Mouse (Mus musculus): Measurements from ENCODE around the gene Tgfbr3. TPM values are rescaled to one million over a fixed set of nuclear protein-coding genes. Genes with fewer than 3 reads are reported as not detected.

Gene Tgfbr3
- polyA plus RNA-seq, 1 experiment: 27.7 TPM

- DNase-seq: no peak
- no peak overlapping the region for H3K4me3 ChIP-seq (ENCODE audit: insufficient read depth, low read depth, low read length)
- no peak for TF ChIP-seq CTCF (conservative IDR thresholded peaks at IDR 0.05; ENCODE audit: insufficient read depth, insufficient read length, low read depth, low read length)
- no peak for TF ChIP-seq POLR2A (IDR thresholded peaks at IDR 0.05; ENCODE audit: low read depth, low read length)
- no peaks in the 10 kb centered on the region for H3K27me3 ChIP-seq (replicated peaks; ENCODE audit: control insufficient read depth, insufficient read depth, low read length)
- H3K27ac ChIP-seq (ENCODE audit: insufficient read depth, low read depth, low read length): no peak overlapping the region
- peaks cover 3% of the 10 kb centered on the region; the same call in 1 of the 2 replicates for H3K4me1 ChIP-seq (ENCODE audit: control insufficient read depth, insufficient read depth, low read length)
- 80% methylated on average over 11 of the region's 11 CpGs for WGBS
- no peaks in the 10 kb centered on the region for H3K36me3 ChIP-seq (ENCODE audit: control insufficient read depth, insufficient read depth, low read length)
Measured at GRCm38 (mm10) chr5:107298854-107299253, 9.4 kb upstream of the Tgfbr3 start.

- Histone ChIP-seq H3K4me1 (ENCODE audit: control insufficient read depth, insufficient read depth, low read length) (peaks cover 3% of the 10 kb centered on the region; the same call in 1 of the 2 replicates), H3K27me3 (replicated peaks; ENCODE audit: control insufficient read depth, insufficient read depth, low read length) (no peaks in the 10 kb centered on the region), H3K4me3 (ENCODE audit: insufficient read depth, low read depth, low read length) (no peak overlapping the region; the same call in 1 of the 2 replicates), H3K36me3 (ENCODE audit: control insufficient read depth, insufficient read depth, low read length) (no peaks in the 10 kb centered on the region), H3K27ac (ENCODE audit: insufficient read depth, low read depth, low read length) (0 out of 2 replicates have a peak overlapping the region, but pooled peaks have one; percentile 5)
- DNase-seq: peak; percentile 68
- TF ChIP-seq POLR2A (IDR thresholded peaks at IDR 0.05; ENCODE audit: low read depth, low read length): no peak
- TF ChIP-seq CTCF (conservative IDR thresholded peaks at IDR 0.05; ENCODE audit: insufficient read depth, insufficient read length, low read depth, low read length): no peak
- WGBS: 37% methylated on average over 9 of the region's 9 CpGs
Measured at GRCm38 (mm10) chr5:107296512-107297322, 7.3 kb upstream of the Tgfbr3 start.

- H3K4me3 ChIP-seq (ENCODE audit: insufficient read depth, low read depth, low read length): no peak overlapping the region
- H3K27me3 ChIP-seq (replicated peaks; ENCODE audit: control insufficient read depth, insufficient read depth, low read length): no peaks in the 10 kb centered on the region
- WGBS: 66% methylated on average over 16 of the region's 16 CpGs
Measured at GRCm38 (mm10) chr5:107295817-107296511, 6.5 kb upstream of the Tgfbr3 start.

GRCm38 (mm10) chr5:107295061-107295816 lies 5.8 kb upstream of the Tgfbr3 start:
- Histone ChIP-seq H3K27ac (ENCODE audit: insufficient read depth, low read depth, low read length) (no peak overlapping the region), H3K4me3 (ENCODE audit: insufficient read depth, low read depth, low read length) (no peak overlapping the region), H3K27me3 (replicated peaks; ENCODE audit: control insufficient read depth, insufficient read depth, low read length) (no peaks in the 10 kb centered on the region), H3K4me1 (ENCODE audit: control insufficient read depth, insufficient read depth, low read length) (peaks cover 3% of the 10 kb centered on the region; the same call in 1 of the 2 replicates), H3K36me3 (ENCODE audit: control insufficient read depth, insufficient read depth, low read length) (no peaks in the 10 kb centered on the region)
- peak; percentile 43 for DNase-seq
- 66% methylated on average over 8 of the region's 8 CpGs for WGBS
- TF ChIP-seq POLR2A (IDR thresholded peaks at IDR 0.05; ENCODE audit: low read depth, low read length) (no peak), CTCF (conservative IDR thresholded peaks at IDR 0.05; ENCODE audit: insufficient read depth, insufficient read length, low read depth, low read length) (no peak)

More at GRCm38 (mm10) chr5:107295817-107296511, 6.5 kb upstream of the Tgfbr3 start:
- no peak for TF ChIP-seq CTCF (conservative IDR thresholded peaks at IDR 0.05; ENCODE audit: insufficient read depth, insufficient read length, low read depth, low read length)
- no peak for TF ChIP-seq POLR2A (IDR thresholded peaks at IDR 0.05; ENCODE audit: low read depth, low read length)
- Histone ChIP-seq H3K27ac (ENCODE audit: insufficient read depth, low read depth, low read length) (0 out of 2 replicates have a peak overlapping the region, but pooled peaks have one; percentile 5), H3K36me3 (ENCODE audit: control insufficient read depth, insufficient read depth, low read length) (no peaks in the 10 kb centered on the region), H3K4me1 (ENCODE audit: control insufficient read depth, insufficient read depth, low read length) (peaks cover 3% of the 10 kb centered on the region; the same call in 1 of the 2 replicates)
- peak; percentile 41 for DNase-seq

- H3K4me1 ChIP-seq (ENCODE audit: control insufficient read depth, insufficient read depth, low read length): peaks cover 3% of the 10 kb centered on the region; the same call in 1 of the 2 replicates
- H3K27ac ChIP-seq (ENCODE audit: insufficient read depth, low read depth, low read length): no peak overlapping the region
- no peaks in the 10 kb centered on the region for H3K36me3 ChIP-seq (ENCODE audit: control insufficient read depth, insufficient read depth, low read length)
- H3K27me3 ChIP-seq (replicated peaks; ENCODE audit: control insufficient read depth, insufficient read depth, low read length): no peaks in the 10 kb centered on the region
- WGBS: 92% methylated on average over 4 of the region's 4 CpGs
- TF ChIP-seq POLR2A (IDR thresholded peaks at IDR 0.05; ENCODE audit: low read depth, low read length) (no peak), CTCF (conservative IDR thresholded peaks at IDR 0.05; ENCODE audit: insufficient read depth, insufficient read length, low read depth, low read length) (no peak)
- H3K4me3 ChIP-seq (ENCODE audit: insufficient read depth, low read depth, low read length): no peak overlapping the region
- DNase-seq: no peak
Measured at GRCm38 (mm10) chr5:107294041-107294440, 4.6 kb upstream of the Tgfbr3 start.

- no peak overlapping the region for H3K27ac ChIP-seq (ENCODE audit: insufficient read depth, low read depth, low read length)
- TF ChIP-seq CTCF (conservative IDR thresholded peaks at IDR 0.05; ENCODE audit: insufficient read depth, insufficient read length, low read depth, low read length): no peak
- no peak for TF ChIP-seq POLR2A (IDR thresholded peaks at IDR 0.05; ENCODE audit: low read depth, low read length)
- H3K4me1 ChIP-seq (ENCODE audit: control insufficient read depth, insufficient read depth, low read length): peaks cover 3% of the 10 kb centered on the region; the same call in 1 of the 2 replicates
- H3K27me3 ChIP-seq (replicated peaks; ENCODE audit: control insufficient read depth, insufficient read depth, low read length): no peaks in the 10 kb centered on the region
- no peak for DNase-seq
- H3K36me3 ChIP-seq (ENCODE audit: control insufficient read depth, insufficient read depth, low read length): no peaks in the 10 kb centered on the region
- 63% methylated on average over 8 of the region's 8 CpGs for WGBS
- no peak overlapping the region for H3K4me3 ChIP-seq (ENCODE audit: insufficient read depth, low read depth, low read length)
Measured at GRCm38 (mm10) chr5:107289986-107290385, 557 bp upstream of the Tgfbr3 start.

All from kidney, adult 2 months (tissue).